Mouse (Mus musculus): ENCODE measurements around the gene Gm21970. TPM values are rescaled to one million over a fixed set of nuclear protein-coding genes. Genes with fewer than 3 reads are reported as not detected.

Gm21970 gene
- polyA plus RNA-seq, 1 experiment: not detected

- Histone ChIP-seq H3K36me3 (ENCODE audit: control insufficient read depth, insufficient read depth, low read length) (no peaks in the 10 kb centered on the region), H3K27me3 (ENCODE audit: control insufficient read depth, insufficient read depth, low read length) (no peaks in the 10 kb centered on the region), H3K4me3 (ENCODE audit: control insufficient read depth, low read depth, low read length) (no peak overlapping the region), H3K4me1 (ENCODE audit: control insufficient read depth, insufficient read depth, low read length) (0 out of 2 replicates have a peak, but pooled peaks cover 6% of the 10 kb centered on the region), H3K27ac (ENCODE audit: control insufficient read depth, insufficient read depth, low read depth, low read length) (no peak overlapping the region; the same call in 1 of the 2 replicates)
- TF ChIP-seq CTCF (IDR thresholded peaks at IDR 0.05; ENCODE audit: control insufficient read depth, insufficient read depth, insufficient replicate concordance, low read depth, low read length): peak; percentile 35; the same call in 1 of the 2 replicates
- TF ChIP-seq POLR2A (IDR thresholded peaks at IDR 0.05; ENCODE audit: control insufficient read depth, low read depth, low read length): no peak
Observed at GRCm38 (mm10) chr16:91441366-91441765, 49.8 kb downstream of the Gm21970 start.

GRCm38 (mm10) chr16:91441811-91442240 is 50.3 kb downstream of the Gm21970 start:
- Histone ChIP-seq H3K4me1 (ENCODE audit: control insufficient read depth, insufficient read depth, low read length) (0 out of 2 replicates have a peak, but pooled peaks cover 6% of the 10 kb centered on the region), H3K4me3 (ENCODE audit: control insufficient read depth, low read depth, low read length) (no peak overlapping the region), H3K36me3 (ENCODE audit: control insufficient read depth, insufficient read depth, low read length) (no peaks in the 10 kb centered on the region), H3K27me3 (ENCODE audit: control insufficient read depth, insufficient read depth, low read length) (no peaks in the 10 kb centered on the region), H3K27ac (ENCODE audit: control insufficient read depth, insufficient read depth, low read depth, low read length) (peak overlapping the region; percentile 44; the same call in 1 of the 2 replicates)
- TF ChIP-seq POLR2A (IDR thresholded peaks at IDR 0.05; ENCODE audit: control insufficient read depth, low read depth, low read length) (no peak), CTCF (IDR thresholded peaks at IDR 0.05; ENCODE audit: control insufficient read depth, insufficient read depth, insufficient replicate concordance, low read depth, low read length) (no peak)

GRCm38 (mm10) chr16:91442446-91442845 is 50.9 kb downstream of the Gm21970 start:
- H3K27me3 ChIP-seq (ENCODE audit: control insufficient read depth, insufficient read depth, low read length): no peaks in the 10 kb centered on the region
- peak overlapping the region; percentile 68 for H3K27ac ChIP-seq (ENCODE audit: control insufficient read depth, insufficient read depth, low read depth, low read length)
- no peaks in the 10 kb centered on the region for H3K36me3 ChIP-seq (ENCODE audit: control insufficient read depth, insufficient read depth, low read length)
- 0 out of 2 replicates have a peak, but pooled peaks cover 6% of the 10 kb centered on the region for H3K4me1 ChIP-seq (ENCODE audit: control insufficient read depth, insufficient read depth, low read length)
- H3K4me3 ChIP-seq (ENCODE audit: control insufficient read depth, low read depth, low read length): no peak overlapping the region
- TF ChIP-seq CTCF (IDR thresholded peaks at IDR 0.05; ENCODE audit: control insufficient read depth, insufficient read depth, insufficient replicate concordance, low read depth, low read length) (no peak), POLR2A (IDR thresholded peaks at IDR 0.05; ENCODE audit: control insufficient read depth, low read depth, low read length) (no peak)

- H3K4me3 ChIP-seq (ENCODE audit: control insufficient read depth, low read depth, low read length): no peak overlapping the region
- 0 out of 2 replicates have a peak, but pooled peaks cover 6% of the 10 kb centered on the region for H3K4me1 ChIP-seq (ENCODE audit: control insufficient read depth, insufficient read depth, low read length)
- peak overlapping the region; percentile 68 for H3K27ac ChIP-seq (ENCODE audit: control insufficient read depth, insufficient read depth, low read depth, low read length)
- TF ChIP-seq POLR2A (IDR thresholded peaks at IDR 0.05; ENCODE audit: control insufficient read depth, low read depth, low read length): no peak
- H3K27me3 ChIP-seq (ENCODE audit: control insufficient read depth, insufficient read depth, low read length): no peaks in the 10 kb centered on the region
- no peaks in the 10 kb centered on the region for H3K36me3 ChIP-seq (ENCODE audit: control insufficient read depth, insufficient read depth, low read length)
Observed at GRCm38 (mm10) chr16:91443211-91443611, 51.7 kb downstream of the Gm21970 start.

GRCm38 (mm10) chr16:91444847-91445246 is 53.3 kb downstream of the Gm21970 start:
- 0 out of 2 replicates have a peak, but pooled peaks cover 6% of the 10 kb centered on the region for H3K4me1 ChIP-seq (ENCODE audit: control insufficient read depth, insufficient read depth, low read length)
- TF ChIP-seq CTCF (IDR thresholded peaks at IDR 0.05; ENCODE audit: control insufficient read depth, insufficient read depth, insufficient replicate concordance, low read depth, low read length): no peak
- no peak for TF ChIP-seq POLR2A (IDR thresholded peaks at IDR 0.05; ENCODE audit: control insufficient read depth, low read depth, low read length)
- no peak overlapping the region for H3K27ac ChIP-seq (ENCODE audit: control insufficient read depth, insufficient read depth, low read depth, low read length)
- no peak overlapping the region for H3K4me3 ChIP-seq (ENCODE audit: control insufficient read depth, low read depth, low read length)
- no peaks in the 10 kb centered on the region for H3K27me3 ChIP-seq (ENCODE audit: control insufficient read depth, insufficient read depth, low read length)
- no peaks in the 10 kb centered on the region for H3K36me3 ChIP-seq (ENCODE audit: control insufficient read depth, insufficient read depth, low read length)

- H3K4me3 ChIP-seq (ENCODE audit: control insufficient read depth, low read depth, low read length): no peak overlapping the region
- no peak for TF ChIP-seq POLR2A (IDR thresholded peaks at IDR 0.05; ENCODE audit: control insufficient read depth, low read depth, low read length)
- no peak for TF ChIP-seq CTCF (IDR thresholded peaks at IDR 0.05; ENCODE audit: control insufficient read depth, insufficient read depth, insufficient replicate concordance, low read depth, low read length)
- no peak overlapping the region for H3K27ac ChIP-seq (ENCODE audit: control insufficient read depth, insufficient read depth, low read depth, low read length)
- no peaks in the 10 kb centered on the region for H3K27me3 ChIP-seq (ENCODE audit: control insufficient read depth, insufficient read depth, low read length)
- no peaks in the 10 kb centered on the region for H3K36me3 ChIP-seq (ENCODE audit: control insufficient read depth, insufficient read depth, low read length)
- H3K4me1 ChIP-seq (ENCODE audit: control insufficient read depth, insufficient read depth, low read length): 0 out of 2 replicates have a peak, but pooled peaks cover 6% of the 10 kb centered on the region
Observed at GRCm38 (mm10) chr16:91445566-91445965, 54.0 kb downstream of the Gm21970 start.

GRCm38 (mm10) chr16:91446778-91447511 is 55.4 kb downstream of the Gm21970 start:
- TF ChIP-seq POLR2A (IDR thresholded peaks at IDR 0.05; ENCODE audit: control insufficient read depth, low read depth, low read length) (no peak), CTCF (IDR thresholded peaks at IDR 0.05; ENCODE audit: control insufficient read depth, insufficient read depth, insufficient replicate concordance, low read depth, low read length) (no peak)
- H3K36me3 ChIP-seq (ENCODE audit: control insufficient read depth, insufficient read depth, low read length): no peaks in the 10 kb centered on the region
- no peak overlapping the region for H3K4me3 ChIP-seq (ENCODE audit: control insufficient read depth, low read depth, low read length)
- H3K4me1 ChIP-seq (ENCODE audit: control insufficient read depth, insufficient read depth, low read length): 0 out of 2 replicates have a peak, but pooled peaks cover 4% of the 10 kb centered on the region
- no peaks in the 10 kb centered on the region for H3K27me3 ChIP-seq (ENCODE audit: control insufficient read depth, insufficient read depth, low read length)
- H3K27ac ChIP-seq (ENCODE audit: control insufficient read depth, insufficient read depth, low read depth, low read length): no peak overlapping the region
